Mouse (Mus musculus) spleen, embryonic (tissue): ENCODE results near the gene Ern2.

Experiments used
- CTCF ChIA-PET: fragments of 350-600 bp; sonication (Branson Sonifier 250); formaldehyde crosslinking; loops from one replicate; lab custom pipeline; 2022; lab: Charles Lee

Gene Ern2

GRCm38 (mm10) chr7:122163766-122164165 is 22.2 kb downstream of the Ern2 start:
- CTCF ChIA-PET: no interaction called here

- CTCF ChIA-PET: no interaction called here
These were observed 26.0 kb downstream of the Ern2 start for GRCm38 (mm10) chr7:122160037-122160436.

- CTCF ChIA-PET: interaction anchor here (0.7 kb wide), 1 partner anchor 31 kb away, joined by 3 read pairs; no protein-coding TSS in a partner anchor
These were observed 26.8 kb downstream of the Ern2 start, which contains the start of gene Plk1 for GRCm38 (mm10) chr7:122158915-122159902. Gene Plk1 (plus strand): TSS chr7:122159439.

GRCm38 (mm10) chr7:122158488-122158887 is 27.5 kb downstream of the Ern2 start:
- CTCF ChIA-PET: interaction anchor here (0.7 kb wide), 1 partner anchor 30 kb away, joined by 3 read pairs; no protein-coding TSS in a partner anchor

GRCm38 (mm10) chr7:122152473-122152872 is 33.5 kb downstream of the Ern2 start:
- CTCF ChIA-PET: no interaction called here

GRCm38 (mm10) chr7:122140991-122141390 is 45.0 kb downstream of the Ern2 start:
- CTCF ChIA-PET: no interaction called here

- CTCF ChIA-PET: no interaction called here
These were observed 47.8 kb downstream of the Ern2 start for GRCm38 (mm10) chr7:122138190-122138589.

GRCm38 (mm10) chr7:122137071-122137470 is 48.9 kb downstream of the Ern2 start:
- CTCF ChIA-PET: no interaction called here

- CTCF ChIA-PET: no interaction called here
These were observed 50.9 kb downstream of the Ern2 start for GRCm38 (mm10) chr7:122135070-122135469.

- CTCF ChIA-PET: no interaction called here
These were observed 52.7 kb downstream of the Ern2 start for GRCm38 (mm10) chr7:122133338-122133625.

- CTCF ChIA-PET: no interaction called here
These were observed 53.3 kb downstream of the Ern2 start, which contains the start of the genes Palb2 and Dctn5 for GRCm38 (mm10) chr7:122132497-122133337. Gene Palb2 (minus strand): TSS chr7:122132985. Gene Dctn5 (plus strand): TSS chr7:122133041.

GRCm38 (mm10) chr7:122131834-122132233 is 54.2 kb downstream of the Ern2 start:
- CTCF ChIA-PET: no interaction called here

GRCm38 (mm10) chr7:122126946-122127345 is 59.1 kb downstream of the Ern2 start:
- CTCF ChIA-PET: no interaction called here

GRCm38 (mm10) chr7:122125636-122126035 is 60.4 kb downstream of the Ern2 start:
- CTCF ChIA-PET: no interaction called here

GRCm38 (mm10) chr7:122123518-122123917 is 62.5 kb downstream of the Ern2 start:
- CTCF ChIA-PET: no interaction called here
